Mouse (Mus musculus): ENCODE measurements around the gene Rora. TPM values are rescaled to one million over a fixed set of nuclear protein-coding genes. Genes with fewer than 3 reads are reported as not detected.

Rora gene
- total RNA-seq, 1 experiment from 2014 or later, result 0.70 TPM

- ATAC-seq (ENCODE audit: extremely low read depth, insufficient number of reproducible peaks, low FRiP score, poor library complexity, severe bottlenecking), result no peak
Measured at GRCm38 (mm10) chr9:68912483-68913151, 259.0 kb downstream of the Rora start.

- ATAC-seq (ENCODE audit: extremely low read depth, insufficient number of reproducible peaks, low FRiP score, poor library complexity, severe bottlenecking), result no peak
Measured at GRCm38 (mm10) chr9:68913191-68913697, 259.7 kb downstream of the Rora start.

- ATAC-seq (ENCODE audit: extremely low read depth, insufficient number of reproducible peaks, low FRiP score, poor library complexity, severe bottlenecking), result no peak
Measured at GRCm38 (mm10) chr9:68914541-68915275, 261.1 kb downstream of the Rora start.

- no peak for ATAC-seq (ENCODE audit: extremely low read depth, insufficient number of reproducible peaks, low FRiP score, poor library complexity, severe bottlenecking)
Measured at GRCm38 (mm10) chr9:68916741-68917140, 263.2 kb downstream of the Rora start.

- no peak for ATAC-seq (ENCODE audit: extremely low read depth, insufficient number of reproducible peaks, low FRiP score, poor library complexity, severe bottlenecking)
Measured at GRCm38 (mm10) chr9:68923128-68923601, 269.6 kb downstream of the Rora start.

- no peak for ATAC-seq (ENCODE audit: extremely low read depth, insufficient number of reproducible peaks, low FRiP score, poor library complexity, severe bottlenecking)
Measured at GRCm38 (mm10) chr9:68926406-68926805, 272.8 kb downstream of the Rora start.

- ATAC-seq (ENCODE audit: extremely low read depth, insufficient number of reproducible peaks, low FRiP score, poor library complexity, severe bottlenecking), result no peak
Measured at GRCm38 (mm10) chr9:68933159-68933558, 279.6 kb downstream of the Rora start.

GRCm38 (mm10) chr9:68934238-68934637 is 280.7 kb downstream of the Rora start:
- ATAC-seq (ENCODE audit: extremely low read depth, insufficient number of reproducible peaks, low FRiP score, poor library complexity, severe bottlenecking), result no peak

- no peak for ATAC-seq (ENCODE audit: extremely low read depth, insufficient number of reproducible peaks, low FRiP score, poor library complexity, severe bottlenecking)
Measured at GRCm38 (mm10) chr9:68935611-68936010, 282.0 kb downstream of the Rora start.

GRCm38 (mm10) chr9:68941037-68941436 is 287.5 kb downstream of the Rora start:
- ATAC-seq (ENCODE audit: extremely low read depth, insufficient number of reproducible peaks, low FRiP score, poor library complexity, severe bottlenecking), result no peak

GRCm38 (mm10) chr9:68942595-68943011 is 289.0 kb downstream of the Rora start:
- ATAC-seq (ENCODE audit: extremely low read depth, insufficient number of reproducible peaks, low FRiP score, poor library complexity, severe bottlenecking), result no peak

- ATAC-seq (ENCODE audit: extremely low read depth, insufficient number of reproducible peaks, low FRiP score, poor library complexity, severe bottlenecking), result no peak
Measured at GRCm38 (mm10) chr9:68944026-68944425, 290.4 kb downstream of the Rora start.

- ATAC-seq (ENCODE audit: extremely low read depth, insufficient number of reproducible peaks, low FRiP score, poor library complexity, severe bottlenecking), result no peak
Measured at GRCm38 (mm10) chr9:68947707-68948106, 294.1 kb downstream of the Rora start.

- ATAC-seq (ENCODE audit: extremely low read depth, insufficient number of reproducible peaks, low FRiP score, poor library complexity, severe bottlenecking), result no peak
Measured at GRCm38 (mm10) chr9:68948141-68948540, 294.6 kb downstream of the Rora start.

GRCm38 (mm10) chr9:68956210-68956874 is 302.8 kb downstream of the Rora start:
- no peak for ATAC-seq (ENCODE audit: extremely low read depth, insufficient number of reproducible peaks, low FRiP score, poor library complexity, severe bottlenecking)

GRCm38 (mm10) chr9:68956938-68957573 is 303.5 kb downstream of the Rora start:
- no peak for ATAC-seq (ENCODE audit: extremely low read depth, insufficient number of reproducible peaks, low FRiP score, poor library complexity, severe bottlenecking)

- no peak for ATAC-seq (ENCODE audit: extremely low read depth, insufficient number of reproducible peaks, low FRiP score, poor library complexity, severe bottlenecking)
Measured at GRCm38 (mm10) chr9:68957793-68958192, 304.2 kb downstream of the Rora start.

GRCm38 (mm10) chr9:68958919-68959318 is 305.3 kb downstream of the Rora start:
- ATAC-seq (ENCODE audit: extremely low read depth, insufficient number of reproducible peaks, low FRiP score, poor library complexity, severe bottlenecking), result no peak

GRCm38 (mm10) chr9:68963898-68964297 is 310.3 kb downstream of the Rora start:
- ATAC-seq (ENCODE audit: extremely low read depth, insufficient number of reproducible peaks, low FRiP score, poor library complexity, severe bottlenecking), result no peak
